Mouse (Mus musculus) hematopoietic stem cell, adult 5-6 weeks (primary cell): ENCODE results near the gene Sh2b1. TPM values are rescaled to one million over a fixed set of nuclear protein-coding genes. Genes with fewer than 3 reads are reported as not detected.

ENCODE experiments used
- ATAC-seq, 2 experiments: fragments of 125-278 bp in 1 of 2; replicated peaks in 1 of 2; 2 replicates each; pipeline ENCODE4 v1.8.0; 2016 to 2017; ENCODE audit warnings: inconsistent platforms in 2 of 2, mild to moderate bottlenecking in 2 of 2, moderate number of reproducible peaks in 2 of 2, low read depth in 1 of 2, moderate TSS enrichment in 1 of 2; ENCODE audit not compliant: low FRiP score in 2 of 2, poor library complexity in 2 of 2, severe bottlenecking in 2 of 2, insufficient read depth in 1 of 2, low TSS enrichment in 1 of 2
- total RNA-seq: library from RNA; stranded (forward); fragments of 172-1452, 232-1000 nt; gene quantifications from 2 replicates; pipeline ENCODE4 v1.2.3, GENCODE M21; 2017

Gene Sh2b1
- total RNA-seq, 1 experiment from 2014 or later: 20.9 TPM

DNA sequence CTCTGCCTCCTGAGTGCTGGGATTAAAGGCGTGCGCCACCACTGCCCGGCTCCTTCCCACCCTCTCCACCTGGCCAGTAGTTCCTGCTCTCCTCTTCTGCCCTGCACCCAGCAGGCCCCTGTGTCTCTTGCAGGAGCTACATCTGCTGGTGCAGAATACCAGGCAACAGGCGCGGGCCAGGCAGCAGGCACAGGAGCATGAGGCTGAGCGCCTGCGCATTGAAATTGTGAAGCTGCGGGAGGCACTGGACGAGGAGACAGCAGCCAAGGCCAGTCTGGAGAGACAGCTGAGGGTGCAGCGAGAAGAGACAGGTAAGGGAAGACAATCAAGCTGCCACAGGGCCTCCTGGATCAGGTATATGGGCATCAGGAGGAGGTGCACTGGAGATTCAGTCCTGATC, 31.2 kb downstream of the Sh2b1 start:
- no peak for ATAC-seq

DNA sequence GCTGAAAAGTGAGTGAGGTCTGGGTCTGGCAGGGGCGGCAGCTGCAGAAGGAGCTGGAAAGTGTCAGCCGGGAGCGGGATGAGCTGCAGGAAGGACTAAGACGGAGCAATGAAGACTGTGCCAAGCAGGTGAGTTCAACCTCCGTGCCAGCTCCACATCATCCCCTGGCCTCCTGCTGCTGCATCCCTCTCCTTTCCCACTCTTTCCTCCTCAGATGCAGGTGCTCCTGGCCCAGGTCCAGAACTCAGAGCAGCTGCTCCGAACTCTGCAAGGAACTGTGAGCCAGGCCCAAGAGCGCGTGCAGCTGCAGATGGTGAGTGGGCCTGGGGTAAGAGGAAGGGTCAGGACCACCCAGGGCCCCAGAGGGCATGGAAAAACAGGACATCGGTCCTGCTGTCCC, 35.1 kb downstream of the Sh2b1 start:
- no peak for ATAC-seq

DNA sequence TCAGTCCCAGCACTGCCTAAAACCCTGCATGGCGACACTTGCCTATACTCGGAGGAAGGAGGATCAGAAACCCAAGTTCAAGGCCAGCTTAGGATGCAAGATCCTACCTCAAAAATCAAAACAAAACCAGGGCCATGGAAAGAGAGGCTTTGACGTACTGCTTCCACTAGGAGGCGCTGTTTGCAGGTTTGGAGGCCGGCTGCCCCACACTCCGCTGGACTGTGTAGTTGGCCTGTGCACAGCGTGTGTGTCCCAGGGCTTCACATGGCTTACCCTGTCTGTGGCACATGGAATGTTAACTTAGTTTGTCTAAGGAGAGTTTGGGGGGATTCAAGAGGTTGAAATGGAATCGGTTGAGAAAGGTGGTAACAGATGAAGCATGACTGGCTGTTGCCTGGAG, 38.4 kb downstream of the Sh2b1 start:
- ATAC-seq: peak; percentile 83 to 90

DNA sequence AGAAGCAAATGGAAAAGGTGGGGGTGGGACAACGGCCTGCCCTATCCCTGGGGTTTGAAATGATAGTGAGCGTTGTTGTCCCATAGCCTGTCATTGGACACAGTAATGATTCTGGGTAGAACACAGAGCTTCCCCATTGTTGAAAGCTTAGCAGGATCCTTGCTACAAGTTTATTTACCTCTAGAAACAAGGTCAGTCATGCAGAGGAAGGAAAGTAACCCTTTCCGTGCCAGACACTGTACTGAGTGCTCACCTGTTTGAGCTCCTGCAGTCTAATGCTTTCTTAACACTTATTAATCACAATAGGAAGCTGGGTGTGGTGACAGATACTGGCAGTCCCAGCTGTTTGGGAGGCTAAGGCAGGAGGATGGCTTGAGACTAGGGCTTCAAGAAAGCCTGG, 39.4 kb downstream of the Sh2b1 start:
- no peak for ATAC-seq

DNA sequence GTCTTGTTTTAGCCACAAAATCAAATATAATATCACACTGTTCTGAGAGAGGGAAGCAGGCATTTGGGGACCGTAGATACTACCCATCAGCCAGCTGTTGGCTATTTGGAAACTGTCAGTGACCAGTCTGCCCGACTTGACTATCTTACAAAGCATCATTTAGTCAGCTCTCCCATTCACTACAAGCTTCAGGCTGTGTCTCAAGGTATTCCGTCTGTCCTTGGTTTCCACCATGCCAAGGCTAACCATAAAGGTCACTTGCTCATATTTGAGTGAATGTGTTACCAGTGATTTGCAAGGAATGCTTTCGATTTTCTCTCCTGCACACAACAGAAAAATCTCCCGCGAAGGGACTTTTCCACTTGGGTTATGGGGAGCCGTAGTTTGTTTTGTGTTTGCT, 40.5 kb downstream of the Sh2b1 start:
- no peak for ATAC-seq

DNA sequence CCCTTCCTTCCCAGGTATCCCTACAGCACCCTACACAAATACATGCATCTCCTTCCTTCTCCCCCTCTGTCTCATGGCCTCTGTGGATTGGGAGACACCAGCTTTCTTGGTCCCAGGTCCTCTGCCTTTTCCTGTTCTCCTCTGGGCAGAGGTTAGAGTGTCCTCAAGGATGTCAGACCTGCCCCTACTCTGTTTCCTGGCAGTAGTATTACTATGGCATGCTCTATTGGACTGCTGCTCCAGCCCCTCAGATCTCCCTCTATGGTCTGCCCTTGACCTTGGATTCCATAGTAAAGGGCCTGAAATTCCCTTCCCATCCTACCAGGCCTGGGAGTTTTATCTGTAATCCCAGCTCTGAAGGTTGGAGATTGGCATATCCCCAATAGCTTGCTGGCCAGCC, 45.1 kb downstream of the Sh2b1 start:
- ATAC-seq: no peak

DNA sequence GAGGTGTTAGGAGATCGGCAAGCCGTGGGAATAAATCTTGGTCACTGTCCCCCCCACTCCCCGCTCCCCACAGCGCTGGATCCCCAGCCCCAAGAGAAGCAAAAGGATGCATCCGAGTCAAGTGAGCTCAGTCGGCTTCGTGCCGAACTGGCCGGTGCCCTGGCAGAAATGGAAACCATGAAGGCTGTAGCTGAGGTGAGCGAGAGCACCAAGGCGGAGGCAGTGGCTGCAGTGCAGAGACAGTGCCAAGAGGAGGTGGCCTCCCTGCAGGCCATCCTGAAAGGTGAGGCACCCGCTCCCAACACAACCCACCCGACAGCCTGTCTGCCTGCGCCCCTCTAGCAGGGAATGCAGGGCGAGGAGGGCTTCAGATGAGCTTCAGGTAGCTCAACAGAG, 45.7 kb downstream of the Sh2b1 start:
- ATAC-seq: no peak

DNA sequence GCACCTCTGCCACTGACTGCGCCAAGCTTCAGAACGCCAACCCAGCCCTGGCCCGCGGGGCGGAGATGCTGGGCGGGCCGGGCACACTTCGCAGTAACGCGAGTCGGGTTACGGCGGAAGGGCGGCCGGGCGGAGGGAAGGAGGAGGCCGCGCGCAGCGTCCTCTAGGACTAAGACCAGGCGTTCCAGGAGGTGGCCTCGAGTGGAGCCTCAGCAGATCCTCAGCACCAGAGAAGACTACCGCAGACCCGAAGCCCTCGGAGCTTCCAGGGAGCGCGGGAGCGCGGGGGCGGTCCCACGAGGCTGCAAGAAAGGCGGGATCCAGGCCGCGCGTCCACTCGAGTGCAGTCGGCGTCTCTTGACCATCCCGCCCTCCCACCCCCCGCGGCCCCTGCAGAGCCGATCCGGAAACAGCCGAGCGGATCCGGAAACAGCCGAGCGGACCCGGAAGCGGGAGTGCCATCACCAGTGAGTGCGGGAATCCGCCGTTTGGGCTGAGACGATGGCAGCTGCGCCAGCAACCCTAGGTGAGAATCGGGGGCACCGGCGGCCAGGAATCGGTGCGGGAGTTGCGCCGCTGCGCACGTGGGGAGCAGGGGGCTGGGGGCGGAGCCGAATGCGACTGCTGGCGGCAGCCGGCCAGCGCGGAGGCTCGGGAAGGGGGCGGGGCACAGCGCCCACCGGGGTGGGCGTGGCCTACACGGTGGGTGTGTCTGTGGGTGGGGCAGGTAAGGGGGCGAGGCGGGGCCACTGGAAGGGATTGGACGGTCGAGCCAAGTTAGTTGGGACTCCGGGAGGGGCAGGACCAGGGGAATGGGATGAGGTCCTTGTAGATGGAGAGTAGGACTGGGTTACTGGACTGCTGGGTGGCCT, 46.4 kb downstream of the Sh2b1 start, which contains the start of gene Rabep2:
Gene Rabep2 (plus strand): TSS at position 129 of the 872 bp plus-strand sequence.
- peak; percentile 58 to 81 for ATAC-seq

DNA sequence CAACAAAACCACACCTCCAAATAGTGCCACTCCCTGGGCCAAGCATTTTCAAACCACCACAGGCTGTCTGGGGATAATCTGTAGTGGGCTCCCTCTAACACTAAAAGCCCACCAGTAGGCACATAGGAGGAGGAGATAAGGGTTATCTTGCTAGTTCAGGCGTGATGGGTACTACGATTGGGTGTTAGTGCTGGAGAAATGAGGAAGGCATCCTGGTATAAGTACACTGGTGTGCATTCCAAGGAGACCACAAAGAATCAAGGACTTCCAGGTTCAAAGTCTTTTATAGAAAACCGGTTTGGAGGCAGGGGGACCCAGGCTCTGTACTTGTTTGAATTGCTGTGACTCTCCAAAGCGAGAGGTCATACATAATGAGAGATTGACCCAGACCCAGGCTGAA, 47.1 kb downstream of the Sh2b1 start:
- 0 out of 4 replicates have a peak, but pooled peaks of 1 of the 2 experiments have one; percentile 9 for ATAC-seq

DNA sequence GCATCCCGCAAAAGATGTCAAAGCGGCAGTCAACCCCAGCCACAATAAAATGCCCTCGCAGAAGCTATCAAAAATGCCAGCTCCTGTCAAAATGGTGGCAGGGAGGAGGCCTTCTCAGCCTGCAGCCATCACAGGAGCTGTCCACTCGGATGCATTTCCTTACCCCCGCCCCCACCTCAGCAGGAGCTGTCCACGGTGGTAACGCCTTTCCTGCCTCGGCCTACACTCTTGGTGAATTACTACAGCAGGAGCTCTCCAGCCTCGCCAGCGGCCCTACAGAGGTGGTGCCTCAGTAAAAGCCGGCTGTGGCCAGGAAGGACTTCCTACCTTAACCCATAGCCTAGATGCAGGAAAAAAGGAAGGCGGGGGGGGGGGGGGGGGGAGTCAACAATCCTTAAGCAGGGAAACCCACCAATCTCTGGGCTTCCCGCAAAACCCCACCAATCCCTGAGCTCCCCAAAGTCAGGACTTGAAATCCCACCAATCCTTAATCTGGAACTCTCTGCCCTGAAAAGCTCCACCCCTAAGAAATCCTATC, 47.8 kb downstream of the Sh2b1 start:
- ATAC-seq: no peak

DNA sequence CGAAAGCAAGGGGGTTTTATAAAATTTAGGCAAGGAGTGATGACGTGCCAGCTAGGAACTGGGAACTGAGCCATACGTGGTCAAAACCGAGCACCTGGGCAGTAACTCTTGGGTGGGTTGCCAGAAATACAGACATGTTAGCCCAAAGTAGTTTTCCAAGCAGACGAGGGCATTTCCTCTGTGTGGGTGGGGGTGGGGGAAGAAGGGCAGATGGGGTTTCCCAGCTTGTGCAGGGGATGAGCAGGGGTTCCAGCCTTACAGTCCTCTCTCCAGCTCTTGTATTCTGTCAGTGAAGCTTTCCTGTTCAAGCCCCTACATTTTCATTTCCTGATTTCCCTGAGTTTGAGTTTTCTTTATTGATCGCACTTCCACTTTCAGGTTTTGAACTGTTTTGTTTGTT, 51.1 kb downstream of the Sh2b1 start:
- ATAC-seq: no peak

DNA sequence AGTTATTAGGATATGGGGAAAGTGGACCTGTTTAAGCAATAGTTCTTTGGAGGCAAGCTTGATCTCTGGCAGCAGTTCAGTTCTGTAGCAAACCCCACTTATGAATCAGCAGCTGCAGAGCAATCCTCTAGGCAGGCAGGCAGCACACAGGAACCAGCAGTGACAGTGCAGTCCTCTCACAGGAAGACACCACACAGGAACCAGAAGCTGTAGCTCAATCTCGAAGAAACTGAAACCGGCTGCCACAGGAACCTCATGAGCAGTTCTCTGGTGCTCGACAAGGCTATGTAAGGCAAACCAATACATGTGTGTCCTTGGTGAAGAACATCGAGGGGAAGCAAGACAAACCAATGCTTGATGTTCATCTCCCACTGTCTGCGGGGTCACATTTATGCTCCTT, 53.5 kb downstream of the Sh2b1 start:
- ATAC-seq: peak; percentile 32 to 35; a peak in 1 of 4 replicates

DNA sequence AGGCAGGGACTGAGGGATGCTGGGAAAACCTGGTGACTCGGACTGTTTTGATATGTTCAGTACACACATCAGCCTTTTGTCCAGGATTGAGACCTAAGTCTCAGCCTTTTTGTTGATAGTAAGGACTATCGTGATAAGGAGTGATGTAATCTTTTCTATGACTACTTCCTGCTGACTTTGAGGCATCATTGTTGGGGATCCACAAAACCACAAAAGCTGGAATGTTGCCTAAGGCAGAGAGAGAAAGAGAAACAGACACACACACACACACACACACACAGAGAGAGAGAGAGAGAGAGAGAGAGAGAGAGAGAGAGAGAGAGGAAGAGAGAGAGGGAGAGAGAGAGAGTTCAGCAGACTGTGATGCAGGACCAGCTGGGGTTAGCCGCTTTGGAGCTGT, 56.7 kb downstream of the Sh2b1 start:
- ATAC-seq: no peak

DNA sequence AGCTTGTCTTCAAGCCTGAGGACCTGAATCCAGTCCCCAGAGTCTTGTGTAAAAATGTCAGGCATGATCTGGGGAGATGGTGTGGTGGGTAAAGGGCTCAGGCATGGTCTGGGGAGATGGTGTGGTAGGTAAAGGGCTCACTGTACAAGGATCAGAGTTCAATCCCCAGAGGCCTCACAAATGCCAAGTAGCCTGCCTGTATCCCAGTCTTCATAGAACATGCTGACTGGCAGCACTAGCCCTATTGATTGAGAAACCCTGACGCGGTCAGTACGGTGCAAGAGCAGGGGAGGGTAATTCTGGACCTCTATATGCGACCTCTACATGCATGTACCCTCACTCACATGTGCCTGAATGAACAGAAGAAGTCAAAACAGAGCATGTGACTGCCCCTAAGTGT, 57.6 kb downstream of the Sh2b1 start:
- ATAC-seq: no peak

DNA sequence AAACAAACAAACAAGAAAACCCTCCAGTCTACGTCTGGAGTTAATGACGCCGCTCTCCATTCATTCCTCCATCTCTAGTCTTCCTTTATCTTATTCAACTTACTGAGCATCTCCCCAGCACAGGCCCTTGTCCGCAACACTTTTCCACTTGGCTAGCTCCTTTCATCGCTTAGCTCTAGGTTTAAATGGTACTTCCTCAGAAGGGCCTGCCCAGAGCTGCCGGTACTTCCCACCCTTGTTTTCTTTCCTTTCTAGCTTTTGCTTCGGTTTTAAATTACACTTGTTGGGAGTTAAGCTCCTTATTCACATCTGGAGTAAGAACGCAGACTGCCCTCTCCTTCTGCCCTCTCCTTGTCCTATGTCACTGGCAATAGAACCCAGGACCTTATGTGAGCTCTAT, 58.2 kb downstream of the Sh2b1 start:
- no peak for ATAC-seq
